Mouse (Mus musculus): Measurements from ENCODE around the gene Gipc2. TPM values are rescaled to one million over a fixed set of nuclear protein-coding genes. Genes with fewer than 3 reads are reported as not detected.

Gipc2 gene
- polyA plus RNA-seq, 1 experiment from 2014 or later: 12.3 TPM

GRCm38 (mm10) chr3:152117941-152118340 is 48.1 kb downstream of the Gipc2 start:
- H3K36me3 ChIP-seq (ENCODE audit: control insufficient read depth, insufficient read depth, low read length): no peaks in the 10 kb centered on the region
- no peak for ATAC-seq (ENCODE audit: low read depth)
- H3K4me2 ChIP-seq (ENCODE audit: low read depth, low read length): no peak overlapping the region
- no peak overlapping the region for H3K4me3 ChIP-seq (ENCODE audit: low read length)
- no peaks in the 10 kb centered on the region for H3K9me3 ChIP-seq (ENCODE audit: control insufficient read depth, low read length)
- no peaks in the 10 kb centered on the region for H3K27me3 ChIP-seq (ENCODE audit: control insufficient read depth, insufficient read depth, low read depth, low read length)
- H3K9ac ChIP-seq (ENCODE audit: low read length): no peak overlapping the region
- H3K27ac ChIP-seq (ENCODE audit: low read length): no peak overlapping the region
- 94% methylated on average over 3 of the region's 3 CpGs for WGBS
- H3K4me1 ChIP-seq (replicated peaks; ENCODE audit: control insufficient read depth, insufficient read depth, low read length): peaks cover 27% of the 10 kb centered on the region

GRCm38 (mm10) chr3:152116140-152116539 is 49.9 kb downstream of the Gipc2 start:
- H3K9ac ChIP-seq (ENCODE audit: low read length): no peak overlapping the region
- 50% methylated on average over 3 of the region's 3 CpGs for WGBS
- H3K4me3 ChIP-seq (ENCODE audit: low read length): no peak overlapping the region
- no peak overlapping the region; the same call in 1 of the 2 replicates for H3K27ac ChIP-seq (ENCODE audit: low read length)
- H3K27me3 ChIP-seq (ENCODE audit: control insufficient read depth, insufficient read depth, low read depth, low read length): no peaks in the 10 kb centered on the region
- ATAC-seq (ENCODE audit: low read depth): no peak
- no peaks in the 10 kb centered on the region for H3K36me3 ChIP-seq (ENCODE audit: control insufficient read depth, insufficient read depth, low read length)
- no peaks in the 10 kb centered on the region for H3K9me3 ChIP-seq (ENCODE audit: control insufficient read depth, low read length)
- H3K4me1 ChIP-seq (replicated peaks; ENCODE audit: control insufficient read depth, insufficient read depth, low read length): peaks cover 13% of the 10 kb centered on the region
- no peak overlapping the region for H3K4me2 ChIP-seq (ENCODE audit: low read depth, low read length)

DNA sequence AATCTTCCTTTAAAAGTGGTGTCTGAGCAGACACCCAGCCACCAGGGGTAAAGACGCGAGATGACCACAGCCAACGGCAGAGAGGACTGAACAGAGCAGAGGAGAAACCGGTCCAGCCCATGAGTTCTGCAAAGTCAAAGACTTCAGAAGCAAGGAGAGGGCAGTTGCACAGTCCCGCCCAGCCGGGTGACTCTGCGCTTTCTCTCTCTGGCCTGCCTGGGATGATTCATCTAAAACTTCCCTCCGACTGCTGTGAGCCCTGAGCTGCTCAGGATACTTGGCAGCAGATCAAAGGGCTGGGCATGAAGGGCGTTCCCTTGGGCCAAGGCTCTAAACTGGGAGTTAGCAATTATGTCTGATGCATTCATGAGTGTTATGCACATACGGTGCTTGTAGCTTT is 51.2 kb downstream of the Gipc2 start:
- H3K9me3 ChIP-seq (ENCODE audit: control insufficient read depth, low read length): no peaks in the 10 kb centered on the region
- H3K9ac ChIP-seq (ENCODE audit: low read length): no peak overlapping the region
- no peak overlapping the region for H3K4me3 ChIP-seq (ENCODE audit: low read length)
- WGBS: 5% methylated on average over 10 of the region's 10 CpGs
- no peaks in the 10 kb centered on the region for H3K27me3 ChIP-seq (ENCODE audit: control insufficient read depth, insufficient read depth, low read depth, low read length)
- H3K4me2 ChIP-seq (ENCODE audit: low read depth, low read length): peak overlapping the region; percentile 5; the same call in 1 of the 2 replicates
- ATAC-seq (ENCODE audit: low read depth): peak; percentile 87
- peak overlapping the region; percentile 21; the same call in 1 of the 2 replicates for H3K27ac ChIP-seq (ENCODE audit: low read length)
- H3K4me1 ChIP-seq (replicated peaks; ENCODE audit: control insufficient read depth, insufficient read depth, low read length): peaks cover 11% of the 10 kb centered on the region
- no peaks in the 10 kb centered on the region for H3K36me3 ChIP-seq (ENCODE audit: control insufficient read depth, insufficient read depth, low read length)

DNA sequence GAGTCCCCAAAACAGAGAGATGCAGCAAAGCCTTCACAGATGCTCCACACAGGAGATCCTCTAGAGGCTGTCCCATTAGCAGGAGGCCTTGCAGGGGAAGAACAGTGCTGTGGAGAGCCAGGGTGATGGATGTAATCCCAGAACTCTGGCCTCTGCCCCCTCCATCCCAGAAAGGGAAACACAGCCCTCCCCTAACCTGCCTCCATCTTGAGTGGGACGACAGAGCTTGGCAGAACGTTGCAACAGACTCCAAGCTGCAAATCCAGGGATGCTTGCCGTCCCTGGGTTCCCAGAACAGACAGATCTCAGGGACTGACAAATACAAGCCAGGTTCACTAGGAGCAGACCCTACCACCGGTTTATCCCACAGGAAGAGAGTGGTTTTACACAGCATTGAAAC is 51.8 kb downstream of the Gipc2 start:
- Histone ChIP-seq H3K9me3 (ENCODE audit: control insufficient read depth, low read length) (no peaks in the 10 kb centered on the region), H3K4me3 (ENCODE audit: low read length) (no peak overlapping the region), H3K4me2 (ENCODE audit: low read depth, low read length) (no peak overlapping the region), H3K36me3 (ENCODE audit: control insufficient read depth, insufficient read depth, low read length) (no peaks in the 10 kb centered on the region), H3K27me3 (ENCODE audit: control insufficient read depth, insufficient read depth, low read depth, low read length) (no peaks in the 10 kb centered on the region), H3K9ac (ENCODE audit: low read length) (no peak overlapping the region), H3K4me1 (replicated peaks; ENCODE audit: control insufficient read depth, insufficient read depth, low read length) (peaks cover 11% of the 10 kb centered on the region), H3K27ac (ENCODE audit: low read length) (no peak overlapping the region)
- 40% methylated on average over 4 of the region's 4 CpGs for WGBS
- no peak for ATAC-seq (ENCODE audit: low read depth)

- no peaks in the 10 kb centered on the region for H3K27me3 ChIP-seq (ENCODE audit: control insufficient read depth, insufficient read depth, low read depth, low read length)
- no peak overlapping the region for H3K27ac ChIP-seq (ENCODE audit: low read length)
- ATAC-seq (ENCODE audit: low read depth): no peak
These were observed 52.5 kb downstream of the Gipc2 start for GRCm38 (mm10) chr3:152113496-152113895.

DNA sequence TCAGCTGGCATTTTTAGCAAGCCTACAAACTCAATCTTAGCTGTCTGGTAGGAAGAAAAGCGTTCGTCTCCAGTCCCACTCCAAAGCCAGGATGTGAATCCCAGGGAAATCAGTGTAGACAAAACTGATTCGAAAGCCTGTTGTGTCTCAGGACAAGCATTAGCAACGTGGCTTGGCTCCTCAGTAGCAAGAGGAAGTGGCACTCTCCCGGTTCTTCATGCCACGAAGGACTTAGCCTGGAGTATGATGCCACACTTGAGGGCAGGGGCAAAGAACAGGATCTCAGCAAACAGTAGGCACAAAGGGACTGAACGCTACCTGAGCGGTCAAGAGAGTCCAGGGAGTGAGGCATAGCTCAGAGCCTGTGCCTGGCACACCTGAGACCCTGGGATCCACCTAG is 53.4 kb downstream of the Gipc2 start:
- peaks cover 12% of the 10 kb centered on the region for H3K4me1 ChIP-seq (replicated peaks; ENCODE audit: control insufficient read depth, insufficient read depth, low read length)
- no peak overlapping the region for H3K9ac ChIP-seq (ENCODE audit: low read length)
- H3K27me3 ChIP-seq (ENCODE audit: control insufficient read depth, insufficient read depth, low read depth, low read length): no peaks in the 10 kb centered on the region
- H3K36me3 ChIP-seq (ENCODE audit: control insufficient read depth, insufficient read depth, low read length): no peaks in the 10 kb centered on the region
- no peak overlapping the region for H3K27ac ChIP-seq (ENCODE audit: low read length)
- H3K4me3 ChIP-seq (ENCODE audit: low read length): no peak overlapping the region
- no peak overlapping the region for H3K4me2 ChIP-seq (ENCODE audit: low read depth, low read length)
- no peak for ATAC-seq (ENCODE audit: low read depth)
- H3K9me3 ChIP-seq (ENCODE audit: control insufficient read depth, low read length): no peaks in the 10 kb centered on the region
- WGBS: 76% methylated on average over 8 of the region's 8 CpGs

More at GRCm38 (mm10) chr3:152113496-152113895, 52.5 kb downstream of the Gipc2 start:
- Histone ChIP-seq H3K4me1 (replicated peaks; ENCODE audit: control insufficient read depth, insufficient read depth, low read length) (peaks cover 11% of the 10 kb centered on the region), H3K36me3 (ENCODE audit: control insufficient read depth, insufficient read depth, low read length) (no peaks in the 10 kb centered on the region), H3K9ac (ENCODE audit: low read length) (no peak overlapping the region), H3K9me3 (ENCODE audit: control insufficient read depth, low read length) (no peaks in the 10 kb centered on the region), H3K4me2 (ENCODE audit: low read depth, low read length) (no peak overlapping the region), H3K4me3 (ENCODE audit: low read length) (no peak overlapping the region)
- WGBS: 76% methylated on average over 7 of the region's 7 CpGs

GRCm38 (mm10) chr3:152111482-152111881 is 54.5 kb downstream of the Gipc2 start:
- Histone ChIP-seq H3K27ac (ENCODE audit: low read length) (no peak overlapping the region), H3K9ac (ENCODE audit: low read length) (no peak overlapping the region)

DNA sequence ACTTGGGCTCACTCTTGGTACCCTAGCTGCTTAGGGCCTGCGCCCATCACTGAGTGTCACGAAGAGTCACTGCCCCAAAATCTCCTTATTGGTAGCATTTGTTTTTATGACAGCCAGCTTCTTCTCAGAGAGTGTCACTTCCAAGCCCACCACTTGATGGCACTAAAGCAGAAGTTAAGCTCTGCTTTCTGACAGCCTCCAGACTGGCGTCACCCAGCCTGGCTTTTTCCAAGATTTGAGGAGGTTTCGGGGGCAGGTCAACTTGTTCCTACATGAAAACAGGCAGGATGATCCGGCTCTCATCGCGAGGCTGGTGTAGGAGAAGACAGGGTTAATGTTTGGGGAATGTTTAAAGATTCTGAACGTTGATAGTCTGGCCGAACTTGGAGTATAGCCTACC is 54.9 kb downstream of the Gipc2 start:
- WGBS: 7% methylated on average over 9 of the region's 9 CpGs
- Histone ChIP-seq H3K36me3 (ENCODE audit: control insufficient read depth, insufficient read depth, low read length) (no peaks in the 10 kb centered on the region), H3K4me3 (ENCODE audit: low read length) (no peak overlapping the region), H3K27ac (ENCODE audit: low read length) (no peak overlapping the region), H3K9ac (ENCODE audit: low read length) (no peak overlapping the region), H3K4me1 (replicated peaks; ENCODE audit: control insufficient read depth, insufficient read depth, low read length) (peaks cover 28% of the 10 kb centered on the region), H3K27me3 (ENCODE audit: control insufficient read depth, insufficient read depth, low read depth, low read length) (peaks cover under 1% of the 10 kb centered on the region; the same call in 1 of the 2 replicates), H3K4me2 (ENCODE audit: low read depth, low read length) (no peak overlapping the region), H3K9me3 (ENCODE audit: control insufficient read depth, low read length) (no peaks in the 10 kb centered on the region)
- ATAC-seq (ENCODE audit: low read depth): peak; percentile 24

More at GRCm38 (mm10) chr3:152111482-152111881, 54.5 kb downstream of the Gipc2 start:
- ATAC-seq (ENCODE audit: low read depth): no peak; the same call in 1 of the 2 replicates
- Histone ChIP-seq H3K27me3 (ENCODE audit: control insufficient read depth, insufficient read depth, low read depth, low read length) (no peaks in the 10 kb centered on the region; the same call in 1 of the 2 replicates), H3K9me3 (ENCODE audit: control insufficient read depth, low read length) (no peaks in the 10 kb centered on the region), H3K4me2 (ENCODE audit: low read depth, low read length) (no peak overlapping the region), H3K4me1 (replicated peaks; ENCODE audit: control insufficient read depth, insufficient read depth, low read length) (peaks cover 24% of the 10 kb centered on the region), H3K4me3 (ENCODE audit: low read length) (no peak overlapping the region), H3K36me3 (ENCODE audit: control insufficient read depth, insufficient read depth, low read length) (no peaks in the 10 kb centered on the region)
- 60% methylated on average over 4 of the region's 4 CpGs for WGBS

GRCm38 (mm10) chr3:152109260-152109587 is 56.8 kb downstream of the Gipc2 start:
- no peak overlapping the region for H3K4me3 ChIP-seq (ENCODE audit: low read length)
- no peaks in the 10 kb centered on the region for H3K36me3 ChIP-seq (ENCODE audit: control insufficient read depth, insufficient read depth, low read length)
- no peak overlapping the region for H3K4me2 ChIP-seq (ENCODE audit: low read depth, low read length)
- no peaks in the 10 kb centered on the region for H3K9me3 ChIP-seq (ENCODE audit: control insufficient read depth, low read length)
- 34% methylated on average over 7 of the region's 7 CpGs for WGBS
- H3K4me1 ChIP-seq (replicated peaks; ENCODE audit: control insufficient read depth, insufficient read depth, low read length): peaks cover 21% of the 10 kb centered on the region
- H3K27ac ChIP-seq (ENCODE audit: low read length): no peak overlapping the region
- H3K9ac ChIP-seq (ENCODE audit: low read length): no peak overlapping the region
- ATAC-seq (ENCODE audit: low read depth): no peak
- H3K27me3 ChIP-seq (ENCODE audit: control insufficient read depth, insufficient read depth, low read depth, low read length): peaks cover 3% of the 10 kb centered on the region; the same call in 1 of the 2 replicates

Data from lung, embryonic 16.5 days (tissue).